Mouse (Mus musculus): Measurements from ENCODE around the gene Nlgn2.
A peak's percentile ranks its signal among the peaks of the same experiment; 100 is the strongest.
"Not testable (repeated sequence)": the region's sequence is repeated elsewhere in the genome, so short reads cannot be mapped to it uniquely, and the experiment has no call there.

Nlgn2 gene

DNA sequence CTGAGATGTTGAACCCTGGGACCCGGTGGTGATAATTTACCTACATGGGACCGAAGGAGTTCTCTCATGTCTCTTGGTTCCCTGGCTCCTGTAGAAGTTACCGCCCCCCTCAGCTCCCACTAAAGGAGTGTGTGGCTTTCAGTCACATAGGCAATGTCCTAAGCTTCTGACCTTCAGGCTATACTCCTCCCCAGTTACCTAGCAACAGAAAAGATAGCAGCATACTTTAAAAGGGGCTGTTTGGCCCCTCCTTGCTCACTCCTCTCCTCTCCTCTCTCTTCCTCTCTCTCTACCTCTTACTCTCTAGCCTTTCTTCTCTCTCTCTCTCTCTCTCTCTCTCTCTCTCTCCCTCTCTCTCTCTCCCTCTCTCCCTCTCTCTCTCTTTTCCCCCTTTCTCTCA, 26.1 kb upstream of the Nlgn2 start:
- not testable (repeated sequence) for DNase-seq

- DNase-seq: no peak
Measured at GRCm38 (mm10) chr11:69858113-69858998, 20.8 kb upstream of the Nlgn2 start, which contains the start of gene Tnk1. TSS of gene Tnk1 (minus strand) at chr11:69858730.

DNA sequence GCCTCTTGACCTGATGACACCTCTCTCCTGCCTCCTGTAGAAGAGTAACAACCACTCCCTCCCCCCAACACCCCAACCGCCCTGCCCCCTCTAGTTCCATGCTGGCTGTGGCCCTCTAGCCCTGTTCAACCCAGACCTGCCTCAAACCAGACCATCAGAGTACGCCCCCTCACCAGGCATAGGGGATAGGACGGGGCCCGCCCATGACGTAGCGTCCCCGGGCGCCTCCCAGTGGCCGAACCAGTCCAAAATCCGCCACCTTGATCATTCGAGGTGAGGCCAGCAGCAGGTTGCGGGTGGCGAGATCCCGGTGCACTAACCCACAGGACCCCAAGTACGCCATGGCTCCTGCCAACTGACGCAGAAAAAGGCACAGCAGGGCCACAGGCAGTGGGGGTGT, 17.8 kb upstream of the Nlgn2 start:
- DNase-seq: peak; percentile 78

GRCm38 (mm10) chr11:69854680-69855079, 17.1 kb upstream of the Nlgn2 start:
- DNase-seq: no peak

DNA sequence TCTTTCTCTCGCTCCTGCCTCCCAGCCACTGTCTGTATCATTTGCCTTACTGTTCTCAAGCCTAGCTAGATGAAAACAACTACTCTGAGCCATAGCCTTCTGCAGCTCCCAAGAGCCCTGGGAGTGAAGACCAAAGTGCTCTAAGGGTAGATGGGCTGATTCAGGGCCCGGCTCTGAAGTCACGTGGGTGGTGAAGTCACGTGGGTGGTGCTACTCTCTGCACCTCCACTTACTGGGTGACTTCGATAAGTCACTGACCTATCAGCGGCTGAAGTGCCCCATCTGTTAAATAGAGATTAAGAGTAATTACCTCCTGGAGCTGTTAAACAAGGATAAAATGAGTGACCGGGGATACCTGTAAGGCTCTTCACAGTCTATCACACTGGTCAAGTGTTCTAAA, 16.4 kb upstream of the Nlgn2 start:
- peak in 1 of 2 experiments; percentile 19 for DNase-seq

GRCm38 (mm10) chr11:69850754-69851153, 13.2 kb upstream of the Nlgn2 start:
- DNase-seq: peak in 1 of 2 experiments; percentile 31

DNA sequence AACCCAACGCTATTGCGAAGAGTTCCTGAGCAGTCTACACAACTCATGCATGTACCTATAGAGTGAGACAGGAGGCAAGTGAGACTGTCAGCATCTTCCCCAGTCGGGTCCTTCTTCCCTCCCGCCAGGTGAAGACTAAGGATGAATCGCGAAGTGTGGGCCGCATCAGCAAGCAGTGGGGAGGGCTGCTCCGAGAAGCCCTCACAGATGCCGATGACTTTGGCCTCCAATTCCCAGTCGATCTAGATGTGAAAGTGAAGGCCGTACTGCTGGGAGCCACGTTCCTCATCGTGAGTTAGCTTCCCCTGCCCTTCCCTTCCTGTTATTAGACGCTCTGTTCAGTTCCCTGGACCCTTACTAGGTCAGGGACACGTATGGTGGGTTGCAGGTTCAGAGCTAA, 12.3 kb upstream of the Nlgn2 start:
- no peak for DNase-seq

GRCm38 (mm10) chr11:69849128-69849527, 11.5 kb upstream of the Nlgn2 start:
- no peak for DNase-seq

GRCm38 (mm10) chr11:69848021-69848420, 10.4 kb upstream of the Nlgn2 start:
- DNase-seq: no peak

GRCm38 (mm10) chr11:69846738-69847688, 9.4 kb upstream of the Nlgn2 start:
- DNase-seq: no peak

GRCm38 (mm10) chr11:69846198-69846680, 8.7 kb upstream of the Nlgn2 start, which contains the start of gene Plscr3:
TSS of gene Plscr3 (plus strand) at chr11:69846376.
- peak; percentile 93 for DNase-seq

- DNase-seq: no peak
Measured at GRCm38 (mm10) chr11:69838714-69839104, 1.1 kb upstream of the Nlgn2 start.

DNA sequence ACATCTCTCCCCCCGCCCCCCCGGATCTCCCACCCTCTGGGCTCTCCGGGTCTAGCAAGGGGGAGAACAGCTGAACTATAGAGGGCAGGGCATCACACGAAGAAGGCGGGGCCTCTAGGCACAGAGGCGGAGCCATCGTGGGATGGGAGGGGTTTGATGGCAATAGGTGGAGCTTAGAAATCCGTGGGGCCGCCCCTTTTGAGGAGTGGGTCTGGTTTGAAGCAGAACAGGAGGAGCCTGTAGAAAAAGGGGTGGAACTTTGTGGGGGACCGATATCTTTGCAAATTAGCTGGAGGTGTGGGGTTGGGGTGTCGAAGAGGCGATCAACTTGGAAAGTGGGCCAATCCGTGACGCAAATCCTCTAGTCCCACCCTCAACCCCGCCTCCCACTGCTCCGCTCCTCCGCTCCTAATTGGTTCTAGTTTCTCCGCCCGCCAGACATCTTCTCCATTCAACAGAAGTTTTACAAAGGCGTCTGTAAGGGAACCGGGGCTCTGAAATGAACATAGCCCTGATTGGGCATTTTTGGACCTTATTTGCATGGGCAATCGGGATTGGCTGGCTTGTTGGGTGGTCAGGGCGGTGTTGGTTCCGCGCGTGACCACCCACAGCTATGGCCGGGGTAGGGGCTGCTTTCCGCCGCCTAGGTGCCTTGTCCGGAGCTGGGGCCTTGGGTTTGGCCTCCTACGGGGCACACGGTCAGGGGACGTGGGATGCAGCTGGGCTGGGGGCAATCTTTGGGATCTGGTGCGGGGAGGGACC, 549 bp upstream of the Nlgn2 start, which contains the start of gene Tmem256:
Tmem256 (plus strand) TSS at position 563 of the 762 bp plus-strand sequence.
- peak; percentile 91 to 94 for DNase-seq

GRCm38 (mm10) chr11:69836703-69837576, 644 bp downstream of the Nlgn2 start:
- DNase-seq: no peak

- DNase-seq: no peak
Measured at GRCm38 (mm10) chr11:69835966-69836335, 1.6 kb downstream of the Nlgn2 start.

DNA sequence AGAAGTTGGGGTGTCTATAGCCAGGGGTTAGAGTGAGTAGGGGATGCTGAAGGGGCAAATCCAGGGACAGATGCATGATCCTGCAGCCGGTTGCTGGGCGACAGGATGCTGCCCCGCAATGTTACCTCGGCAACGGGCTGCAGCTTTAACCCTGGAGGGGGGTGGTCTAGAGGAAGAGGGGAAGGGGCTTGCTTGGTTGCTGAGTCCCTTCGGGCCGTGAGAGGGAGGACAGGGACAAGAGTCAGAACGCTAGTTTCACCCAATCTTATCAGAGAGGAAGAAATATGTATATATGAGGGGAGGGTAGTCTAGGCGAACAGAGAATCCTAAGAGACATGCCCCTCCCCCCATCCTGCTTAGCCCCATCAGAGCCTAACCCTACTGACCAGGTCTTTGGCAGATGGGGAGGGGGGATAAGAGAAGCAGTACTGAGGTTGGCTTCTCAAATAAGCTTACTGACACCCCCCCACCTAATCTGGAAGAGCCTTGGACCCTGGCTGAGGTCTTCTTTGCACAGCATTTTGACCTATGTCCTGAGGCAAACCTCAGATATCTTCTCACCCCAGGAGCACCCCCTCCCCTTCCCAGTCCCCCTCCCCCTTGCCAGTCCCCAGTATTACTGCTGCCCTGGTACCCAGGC, 2.1 kb downstream of the Nlgn2 start:
- no peak for DNase-seq

DNA sequence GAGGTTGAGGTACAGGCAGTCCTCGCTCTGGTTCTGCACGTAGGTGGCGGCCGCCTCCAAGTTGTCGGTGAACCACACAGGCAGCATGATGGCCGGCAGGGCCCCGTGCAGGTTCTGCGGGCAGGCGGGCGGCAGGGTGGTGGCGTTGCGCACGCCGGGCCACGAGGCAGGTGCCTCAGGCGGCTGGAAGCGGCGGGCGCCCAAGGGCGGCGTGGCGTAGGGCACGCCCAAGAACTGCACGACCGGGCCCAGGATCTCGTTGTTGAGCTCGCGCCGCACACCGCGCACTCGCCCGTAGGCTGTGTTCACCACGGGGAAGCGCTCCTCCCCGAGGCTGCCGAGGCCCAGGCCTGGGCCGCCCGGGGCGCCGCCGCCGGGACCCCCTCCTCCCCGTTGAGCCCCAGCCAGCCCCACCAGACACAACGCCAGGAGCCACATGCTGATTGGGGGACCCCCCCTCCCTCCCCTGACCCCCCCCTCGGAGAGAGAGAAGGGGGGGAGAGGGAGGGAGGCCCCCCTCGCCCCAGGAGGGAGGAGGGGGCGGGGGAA, 3.5 kb downstream of the Nlgn2 start:
- peak; percentile 57 to 66 for DNase-seq

- DNase-seq: no peak
Measured at GRCm38 (mm10) chr11:69833554-69833953, 4.0 kb downstream of the Nlgn2 start.

GRCm38 (mm10) chr11:69828832-69829231, 8.8 kb downstream of the Nlgn2 start:
- DNase-seq: no peak

DNA sequence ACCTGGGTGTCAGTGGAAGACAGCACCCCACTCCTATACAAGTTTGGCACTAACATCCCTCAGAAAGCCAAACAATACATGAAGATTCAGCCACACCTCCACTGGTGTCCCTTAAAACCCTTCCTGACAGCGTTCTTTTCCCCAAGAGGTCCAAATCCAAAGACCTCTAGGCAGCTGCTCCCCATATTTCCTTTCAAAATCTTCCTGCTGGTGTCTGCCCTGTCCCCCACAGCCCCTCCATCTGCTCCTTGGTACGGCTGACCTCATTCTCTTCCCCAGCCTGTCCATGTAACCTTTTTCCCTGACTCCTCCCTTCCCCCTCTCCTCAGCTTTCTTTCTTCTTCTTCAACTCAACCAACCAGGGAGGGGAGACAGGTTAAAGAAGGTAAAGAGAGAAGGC, 14.1 kb downstream of the Nlgn2 start:
- DNase-seq: no peak

GRCm38 (mm10) chr11:69822080-69822479, 15.5 kb downstream of the Nlgn2 start, which contains the start of gene Spem1:
TSS of gene Spem1 (minus strand) at chr11:69822180.
- DNase-seq: no peak
